Mouse (Mus musculus) spleen, adult 2 months (tissue): ENCODE data around the gene Mical3. TPM values are rescaled to one million over a fixed set of nuclear protein-coding genes. Genes with fewer than 3 reads are reported as not detected.

Source experiments
- DNase-seq, 2 experiments: peaks; one replicate each; pipeline versions ENCODE4 v3.0.0 to v3.0.0-alpha.2; 2012 to 2021; ENCODE audit warnings: low spot score in 2 of 2, low read depth in 1 of 2
- H3K27ac ChIP-seq: fragments of 200-500 bp; 2 replicates; pipeline ENCODE4 v1.5.1; 2012; ENCODE audit warnings: low read length, inconsistent platforms; ENCODE audit not compliant: insufficient read depth
- H3K27me3 ChIP-seq: fragments of 200-500 bp; 2 replicates; pipeline ENCODE4 v1.6.1; 2012; ENCODE audit warnings: mild to moderate bottlenecking, moderate library complexity, low read length, inconsistent platforms; ENCODE audit not compliant: control insufficient read depth, insufficient read depth
- H3K36me3 ChIP-seq: fragments of 200-500 bp; 2 replicates; pipeline ENCODE4 v1.6.1; 2012; ENCODE audit warnings: mild to moderate bottlenecking, low read length, inconsistent platforms; ENCODE audit not compliant: control insufficient read depth, insufficient read depth
- H3K4me1 ChIP-seq: fragments of 200-500 bp; 2 replicates; pipeline ENCODE4 v1.6.1; 2011; ENCODE audit warnings: inconsistent platforms; ENCODE audit not compliant: control insufficient read depth, insufficient read depth, insufficient read length
- H3K4me3 ChIP-seq: fragments of 200-500 bp; 2 replicates; pipeline ENCODE4 v1.5.1; 2011; ENCODE audit warnings: mild to moderate bottlenecking, inconsistent platforms; ENCODE audit not compliant: insufficient read depth, insufficient read length; ENCODE audit errors: extremely low read depth
- CTCF ChIP-seq: fragments of 200-500 bp; IDR thresholded peaks from 2 replicates; pipeline ENCODE4 v1.5.1; 2011; ENCODE audit warnings: mild to moderate bottlenecking, inconsistent platforms; ENCODE audit not compliant: insufficient read depth, insufficient read length, insufficient replicate concordance; ENCODE audit errors: extremely low read depth
- POLR2A ChIP-seq: fragments of 200-500 bp; IDR thresholded peaks from 2 replicates; pipeline ENCODE4 v1.6.1; 2011; ENCODE audit warnings: low read depth, low read length, inconsistent platforms
- WGBS: fragments of 180-500 bp; shearing (Covaris S2); methylation state at CpG from one replicate; pipeline ENCODE4 v1.1.7; 2018; 5-methylcytosine and 5-hydroxymethylcytosine counted together
- polyA plus RNA-seq: library from polyadenylated mRNA; depleted of rRNA; stranded (reverse); fragments of >200 nt; gene quantifications from 2 replicates; pipeline ENCODE4 v1.2.3, GENCODE M21; 2012

Mical3 gene
- polyA plus RNA-seq, 1 experiment, result 11.2 TPM

- H3K4me3 ChIP-seq, result no peak overlapping the region
- H3K27me3 ChIP-seq, result no peaks in the 10 kb centered on the region
- H3K4me1 ChIP-seq, result peaks cover 40% of the 10 kb centered on the region; the same call in 1 of the 2 replicates
- DNase-seq, result no peak
- 55% methylated on average over 11 of the region's 11 CpGs for WGBS
- H3K36me3 ChIP-seq, result no peaks in the 10 kb centered on the region
- no peak overlapping the region for H3K27ac ChIP-seq
- no peak for TF ChIP-seq CTCF
- TF ChIP-seq POLR2A, result no peak
Observed at GRCm38 (mm10) chr6:121067426-121068086, 63.2 kb downstream of the Mical3 start.

DNA sequence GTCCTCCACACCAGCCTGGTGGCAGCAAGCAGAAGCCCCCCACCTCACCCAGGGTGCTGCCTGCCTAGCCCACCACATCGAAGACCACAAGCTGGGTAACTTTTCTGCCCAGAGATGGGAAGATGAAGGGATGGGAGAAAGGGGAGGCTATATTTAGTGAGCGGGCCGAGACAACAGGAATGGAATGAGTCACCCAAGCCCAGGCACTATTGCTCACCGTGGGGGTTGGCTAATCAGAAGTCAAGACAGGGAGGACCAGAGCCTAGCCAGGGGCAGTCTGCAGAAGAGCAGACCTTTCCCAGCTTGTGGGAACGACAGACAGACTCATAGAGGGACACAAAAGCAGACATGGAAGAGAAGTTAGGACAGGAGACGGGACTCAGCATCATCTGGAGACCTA, 64.0 kb downstream of the Mical3 start:
- Histone ChIP-seq H3K27ac (no peak overlapping the region), H3K4me1 (peaks cover 46% of the 10 kb centered on the region; the same call in 1 of the 2 replicates), H3K4me3 (no peak overlapping the region), H3K36me3 (no peaks in the 10 kb centered on the region), H3K27me3 (no peaks in the 10 kb centered on the region)
- no peak for TF ChIP-seq CTCF
- TF ChIP-seq POLR2A, result no peak
- no peak for DNase-seq
- 73% methylated on average over 6 of the region's 6 CpGs for WGBS

DNA sequence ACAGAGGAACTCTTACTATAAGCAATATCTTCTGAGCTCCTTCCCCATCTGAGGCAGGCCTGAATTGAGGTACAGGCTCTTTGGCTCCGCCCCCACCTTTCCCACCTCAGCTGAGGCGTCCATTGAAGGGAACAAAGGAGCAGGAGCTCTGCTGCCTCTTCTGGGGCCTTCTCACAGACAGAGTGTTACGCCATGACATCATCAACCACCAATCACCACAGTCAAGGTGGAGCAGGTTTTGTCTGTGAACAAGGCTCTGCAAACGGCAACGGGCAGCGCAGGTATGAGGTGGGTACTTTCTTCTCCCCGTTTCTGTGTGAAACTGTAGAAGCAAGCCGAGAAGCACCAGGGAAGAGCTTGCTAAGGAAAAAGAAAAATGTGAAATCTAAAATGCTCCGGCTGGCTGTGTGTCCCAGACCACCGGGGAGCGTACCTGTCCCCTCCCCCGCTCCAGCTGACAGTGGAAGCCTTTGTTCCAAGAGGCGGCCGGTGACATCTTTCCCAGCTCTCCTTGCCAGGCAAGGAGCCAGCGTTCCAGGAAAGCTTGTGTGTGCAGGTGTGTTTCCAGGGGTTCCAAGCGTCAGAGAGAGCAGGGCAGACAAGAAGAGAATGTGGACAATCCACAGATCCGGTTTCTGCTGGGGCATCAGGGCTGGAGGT, 66.3 kb downstream of the Mical3 start:
- Histone ChIP-seq H3K4me1 (peaks cover 32% of the 10 kb centered on the region; the same call in 1 of the 2 replicates), H3K27ac (peak overlapping the region; percentile 96)

GRCm38 (mm10) chr6:121063771-121064170, 67.0 kb downstream of the Mical3 start:
- WGBS, result 65% methylated on average over 8 of the region's 8 CpGs

More for the DNA sequence above, 66.3 kb downstream of the Mical3 start:
- Histone ChIP-seq H3K27me3 (no peaks in the 10 kb centered on the region), H3K36me3 (no peaks in the 10 kb centered on the region), H3K4me3 (no peak overlapping the region)
- no peak for TF ChIP-seq CTCF
- TF ChIP-seq POLR2A, result no peak
- no peak for DNase-seq
- 91% methylated on average over 17 of the region's 17 CpGs for WGBS

GRCm38 (mm10) chr6:121062891-121063408, 67.8 kb downstream of the Mical3 start:
- Histone ChIP-seq H3K4me3 (peak overlapping the region; percentile 56), H3K27me3 (no peaks in the 10 kb centered on the region), H3K36me3 (no peaks in the 10 kb centered on the region), H3K4me1 (peaks cover 34% of the 10 kb centered on the region; the same call in 1 of the 2 replicates), H3K27ac (peak overlapping the region; percentile 96)
- TF ChIP-seq CTCF, result no peak
- TF ChIP-seq POLR2A, result no peak; the same call in 1 of the 2 replicates
- DNase-seq, result peak; percentile 35 to 71
- WGBS, result 19% methylated on average over 17 of the region's 17 CpGs

More at GRCm38 (mm10) chr6:121063771-121064170, 67.0 kb downstream of the Mical3 start:
- Histone ChIP-seq H3K27me3 (no peaks in the 10 kb centered on the region), H3K36me3 (no peaks in the 10 kb centered on the region), H3K4me1 (peaks cover 30% of the 10 kb centered on the region; the same call in 1 of the 2 replicates), H3K27ac (peak overlapping the region; percentile 96), H3K4me3 (no peak overlapping the region)
- no peak for DNase-seq
- no peak for TF ChIP-seq POLR2A

DNA sequence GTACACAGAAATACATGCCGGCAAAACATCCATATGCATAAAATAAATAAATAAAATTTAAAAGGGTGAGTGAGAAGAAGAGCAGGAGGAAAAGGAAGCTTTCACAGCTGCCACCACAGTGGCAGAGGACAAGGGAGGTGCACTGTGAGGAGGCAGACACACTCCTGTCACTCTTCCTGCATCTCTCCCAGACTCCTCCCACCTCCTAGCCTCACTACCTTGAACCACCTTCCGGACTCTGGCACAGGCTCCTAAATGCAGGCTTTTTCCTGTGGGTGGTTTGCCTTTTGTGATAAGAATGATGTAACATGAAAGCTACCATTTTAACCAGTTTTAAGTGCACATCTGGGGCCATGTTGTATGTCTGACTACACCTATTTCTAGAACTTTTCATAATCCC, 72.8 kb downstream of the Mical3 start:
- WGBS, result 65% methylated on average over 2 of the region's 2 CpGs
- TF ChIP-seq CTCF, result no peak
- TF ChIP-seq POLR2A, result no peak
- H3K4me1 ChIP-seq, result peaks cover 30% of the 10 kb centered on the region; the same call in 1 of the 2 replicates
- no peak for DNase-seq
- no peak overlapping the region for H3K4me3 ChIP-seq
- H3K27me3 ChIP-seq, result no peaks in the 10 kb centered on the region
- no peaks in the 10 kb centered on the region for H3K36me3 ChIP-seq
- no peak overlapping the region for H3K27ac ChIP-seq

DNA sequence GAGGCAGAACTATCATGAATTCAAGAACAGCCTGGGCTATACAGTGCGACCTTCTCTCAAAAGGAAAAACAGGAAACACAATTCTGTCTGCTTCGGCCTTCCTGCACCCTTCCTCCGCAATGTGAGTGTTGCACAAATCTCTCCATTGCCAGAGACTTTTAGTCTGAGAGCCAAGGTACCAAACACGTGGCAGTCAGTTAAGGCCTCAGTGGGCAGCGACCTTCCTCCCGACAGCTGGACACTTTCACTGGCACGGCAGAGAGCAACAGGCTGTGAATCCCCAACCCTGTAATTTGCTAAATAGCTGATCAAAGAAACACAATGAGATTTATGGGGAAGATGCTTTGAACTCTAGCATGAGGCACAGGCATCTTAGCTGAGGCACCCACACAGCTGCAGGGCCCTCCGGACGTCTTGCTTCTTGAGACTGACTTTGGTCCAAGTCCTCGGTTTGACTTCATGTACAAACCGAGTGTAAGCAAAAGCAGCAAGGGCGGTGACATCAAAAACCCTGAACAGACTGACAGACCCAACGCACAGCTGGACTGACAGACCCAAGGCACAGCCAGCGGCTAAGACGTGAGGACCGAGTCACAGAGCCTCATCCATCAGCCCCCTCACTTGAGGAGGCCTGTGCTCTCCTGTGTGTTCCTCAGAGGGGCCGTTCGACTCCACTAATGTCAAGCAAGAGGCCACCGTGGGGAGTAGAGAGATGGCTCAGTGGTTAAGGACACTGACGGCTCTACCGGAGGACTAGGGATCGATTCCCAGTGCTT, 73.4 kb downstream of the Mical3 start:
- no peak overlapping the region for H3K27ac ChIP-seq

More for the DNA sequence above, 73.4 kb downstream of the Mical3 start:
- Histone ChIP-seq H3K27me3 (no peaks in the 10 kb centered on the region), H3K36me3 (no peaks in the 10 kb centered on the region), H3K4me1 (peaks cover 27% of the 10 kb centered on the region; the same call in 1 of the 2 replicates), H3K4me3 (no peak overlapping the region)
- TF ChIP-seq POLR2A (no peak), CTCF (no peak)
- no peak for DNase-seq
- WGBS, result 77% methylated on average over 22 of the region's 22 CpGs
